Mouse (Mus musculus) lung, postnatal 0 days (tissue): ENCODE measurements around the gene B4galt4.

Experiments
- CTCF ChIP-seq: IDR thresholded peaks from 2 replicates; pipeline ENCODE4 v1.5.1; 2016; ENCODE audit warnings: antibody characterized with exemption, mild to moderate bottlenecking
- EP300 ChIP-seq: IDR thresholded peaks from 2 replicates; pipeline ENCODE4 v1.6.1; 2016; ENCODE audit warnings: antibody characterized with exemption, mild to moderate bottlenecking, control low read depth

GRCm38 (mm10) chr16:38706782-38707181 is 35.3 kb upstream of the B4galt4 start:
- TF ChIP-seq CTCF (no peak), EP300 (no peak)
